Mouse (Mus musculus): Measurements from ENCODE around the gene Itgb3bp.

The Itgb3bp gene

GRCm38 (mm10) chr4:99717905-99718304, 211.7 kb downstream of the Itgb3bp start:
- DNase-seq (ENCODE audit: low read depth), result no peak

GRCm38 (mm10) chr4:99715783-99716416, 213.7 kb downstream of the Itgb3bp start:
- no peak for DNase-seq (ENCODE audit: low read depth)

Data from c-Kit-positive CD71-positive TER-119-negative erythroid progenitor cells, embryonic 14.5 days (primary cell).